Mouse (Mus musculus): ENCODE data around the gene Cmss1. TPM values are rescaled to one million over a fixed set of nuclear protein-coding genes. Genes with fewer than 3 reads are reported as not detected.

Gene Cmss1
- total and polyA plus RNA-seq, 2 experiments from 2014 or later = 17.0 to 50.3 TPM

DNA sequence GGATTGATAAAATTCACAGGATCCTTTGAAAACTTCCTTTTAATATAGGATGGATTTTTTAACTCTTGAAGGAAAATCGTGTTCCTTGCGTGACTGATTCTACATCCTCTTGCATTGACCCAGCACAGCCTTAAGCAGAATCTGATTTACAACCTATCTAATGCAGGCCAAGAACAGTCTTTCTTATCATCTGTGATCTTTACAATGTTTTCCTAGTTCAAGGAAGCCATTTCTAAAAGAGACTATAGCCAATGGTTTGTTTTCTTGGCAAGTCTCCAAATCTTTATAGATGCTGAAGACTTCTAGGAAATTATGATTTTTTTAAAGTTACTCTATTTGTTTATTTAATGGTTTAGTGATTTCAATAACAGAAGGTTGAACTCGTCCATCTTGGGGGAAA is 234.5 kb downstream of the Cmss1 start:
- Histone ChIP-seq H3K9ac (replicated peaks; ENCODE audit: low read depth, low read length) (no peak overlapping the region), H3K36me3 (replicated peaks; ENCODE audit: control insufficient read depth, insufficient read depth, low read length) (no peaks in the 10 kb centered on the region), H3K27me3 (ENCODE audit: control insufficient read depth, insufficient read depth, low read length) (no peaks in the 10 kb centered on the region), H3K4me2 (ENCODE audit: low read depth, low read length) (no peak overlapping the region), H3K4me3 (ENCODE audit: low read depth, low read length) (no peak overlapping the region), H3K9me3 (replicated peaks; ENCODE audit: control insufficient read depth, low read length) (no peaks in the 10 kb centered on the region), H3K4me1 (ENCODE audit: control insufficient read depth, insufficient read depth) (peaks cover 6% of the 10 kb centered on the region), H3K27ac (ENCODE audit: low read depth) (no peak overlapping the region)
- WGBS = 83% methylated on average over 3 of the region's 3 CpGs
- no peak for DNase-seq (ENCODE audit: low spot score)
- TF ChIP-seq CTCF (IDR thresholded peaks at IDR 0.05; ENCODE audit: low read depth) (no peak), EP300 (IDR thresholded peaks at IDR 0.05; ENCODE audit: low read depth) (no peak)
- no peak for ATAC-seq (ENCODE audit: insufficient read depth, low read depth)

DNA sequence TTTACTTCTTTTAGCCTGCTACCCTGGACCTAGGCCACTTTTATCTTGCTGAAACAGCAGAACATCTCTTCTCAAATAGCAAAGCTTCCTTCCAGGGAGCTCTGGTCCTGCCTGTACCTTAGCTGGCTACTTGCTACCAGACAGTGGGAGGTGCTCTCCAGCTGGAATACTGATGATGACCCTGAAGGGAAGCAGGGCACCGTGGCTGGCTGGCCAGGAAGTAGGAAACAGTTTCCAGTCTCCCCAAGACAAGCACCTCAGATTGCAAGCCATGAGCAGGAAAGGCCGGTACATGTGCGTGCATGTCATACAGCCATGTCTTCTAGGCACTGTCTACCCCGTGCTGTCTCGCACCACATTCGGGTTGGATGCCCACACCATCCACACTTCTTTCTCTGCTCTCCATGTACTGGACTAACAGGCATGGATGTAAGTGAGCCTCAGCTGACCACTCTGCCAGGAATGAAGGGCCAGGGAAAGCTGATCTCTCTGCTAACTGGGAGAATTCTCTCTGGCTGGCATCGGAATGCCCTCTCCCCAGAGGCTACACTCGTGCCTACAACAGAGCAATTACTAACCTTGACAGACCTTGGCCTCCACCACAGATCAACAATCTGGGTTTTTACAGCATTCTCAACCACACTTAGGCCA is 236.7 kb downstream of the Cmss1 start:
- no peaks in the 10 kb centered on the region for H3K27me3 ChIP-seq (ENCODE audit: control insufficient read depth, insufficient read depth, low read length)
- no peak overlapping the region for H3K4me3 ChIP-seq (ENCODE audit: low read depth, low read length)
- TF ChIP-seq EP300 (IDR thresholded peaks at IDR 0.05; ENCODE audit: low read depth) = no peak
- TF ChIP-seq CTCF (IDR thresholded peaks at IDR 0.05; ENCODE audit: low read depth) = no peak
- peaks cover 6% of the 10 kb centered on the region for H3K4me1 ChIP-seq (ENCODE audit: control insufficient read depth, insufficient read depth)
- DNase-seq (ENCODE audit: low spot score) (no peak), ATAC-seq (ENCODE audit: insufficient read depth, low read depth) (peak; percentile 66)
- 62% methylated on average over 8 of the region's 8 CpGs for WGBS
- H3K4me2 ChIP-seq (ENCODE audit: low read depth, low read length) = no peak overlapping the region
- no peak overlapping the region for H3K27ac ChIP-seq (ENCODE audit: low read depth)
- H3K9ac ChIP-seq (replicated peaks; ENCODE audit: low read depth, low read length) = no peak overlapping the region
- no peaks in the 10 kb centered on the region for H3K9me3 ChIP-seq (replicated peaks; ENCODE audit: control insufficient read depth, low read length)
- H3K36me3 ChIP-seq (replicated peaks; ENCODE audit: control insufficient read depth, insufficient read depth, low read length) = no peaks in the 10 kb centered on the region

DNA sequence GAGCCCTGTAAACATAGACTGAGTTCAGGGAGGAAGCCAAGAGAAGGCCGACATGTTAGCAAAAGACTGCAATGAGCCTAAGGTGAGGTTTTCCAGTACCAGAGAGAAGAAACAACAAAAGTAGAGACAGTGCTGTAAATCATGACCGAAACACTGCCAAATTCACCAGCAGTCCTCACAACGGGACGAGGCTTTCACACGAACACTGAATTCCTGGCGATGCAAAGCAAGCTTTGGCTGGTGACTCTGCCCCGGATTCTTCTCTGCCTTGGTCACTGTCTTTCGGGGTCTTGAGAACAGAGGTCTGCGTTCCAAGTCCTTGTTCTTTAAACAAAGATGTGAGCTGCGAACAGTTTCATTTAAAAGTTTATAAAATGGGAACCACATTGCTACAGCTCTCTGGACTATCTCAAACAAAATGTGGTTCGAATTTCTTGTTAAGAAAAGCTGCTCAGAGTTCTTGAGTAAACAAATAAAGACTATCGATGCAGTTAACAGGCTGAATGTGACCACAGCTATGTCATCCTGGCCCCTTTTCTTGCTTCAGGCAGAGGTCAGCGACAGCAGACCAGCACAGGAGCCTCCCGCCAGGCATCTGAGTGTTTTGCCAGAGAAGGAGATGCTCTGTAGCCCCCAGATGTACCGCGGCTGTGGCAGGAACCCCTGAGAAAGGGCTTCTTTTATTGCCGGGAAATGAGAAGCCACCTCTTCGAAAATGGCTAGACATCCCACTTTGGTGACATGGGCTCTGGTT is 239.5 kb downstream of the Cmss1 start:
- Histone ChIP-seq H3K4me1 (ENCODE audit: control insufficient read depth, insufficient read depth) (peaks cover 21% of the 10 kb centered on the region), H3K9ac (replicated peaks; ENCODE audit: low read depth, low read length) (no peak overlapping the region), H3K27me3 (ENCODE audit: control insufficient read depth, insufficient read depth, low read length) (no peaks in the 10 kb centered on the region), H3K36me3 (replicated peaks; ENCODE audit: control insufficient read depth, insufficient read depth, low read length) (no peaks in the 10 kb centered on the region), H3K27ac (ENCODE audit: low read depth) (no peak overlapping the region), H3K4me3 (ENCODE audit: low read depth, low read length) (no peak overlapping the region), H3K4me2 (ENCODE audit: low read depth, low read length) (no peak overlapping the region), H3K9me3 (replicated peaks; ENCODE audit: control insufficient read depth, low read length) (no peaks in the 10 kb centered on the region)
- no peak for DNase-seq (ENCODE audit: low spot score)
- no peak for ATAC-seq (ENCODE audit: insufficient read depth, low read depth)
- 70% methylated on average over 18 of the region's 18 CpGs for WGBS
- TF ChIP-seq CTCF (IDR thresholded peaks at IDR 0.05; ENCODE audit: low read depth) (no peak), EP300 (IDR thresholded peaks at IDR 0.05; ENCODE audit: low read depth) (no peak)

DNA sequence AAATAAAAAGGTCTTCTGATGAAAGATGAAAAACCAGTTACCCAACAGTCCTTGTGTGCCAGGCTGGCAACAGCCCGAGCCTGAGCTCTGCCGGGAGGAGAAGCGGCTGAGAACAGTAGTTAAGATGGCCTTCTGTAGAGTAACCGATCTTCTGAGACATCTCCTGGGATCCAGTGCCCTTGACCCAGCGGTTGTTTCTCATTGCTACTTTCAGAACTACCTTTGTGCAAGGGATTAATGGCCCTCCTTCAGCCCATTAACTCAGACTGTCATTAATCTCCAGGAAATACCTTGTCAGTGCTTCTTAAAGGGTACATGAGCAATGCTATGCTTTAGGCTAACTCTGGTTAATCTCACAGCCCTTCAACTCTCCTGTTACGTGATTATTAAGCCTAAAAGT is 240.5 kb downstream of the Cmss1 start:
- TF ChIP-seq CTCF (IDR thresholded peaks at IDR 0.05; ENCODE audit: low read depth) (no peak), EP300 (IDR thresholded peaks at IDR 0.05; ENCODE audit: low read depth) (no peak)
- peaks cover 21% of the 10 kb centered on the region for H3K4me1 ChIP-seq (ENCODE audit: control insufficient read depth, insufficient read depth)
- DNase-seq (ENCODE audit: low spot score) = no peak
- H3K9me3 ChIP-seq (replicated peaks; ENCODE audit: control insufficient read depth, low read length) = no peaks in the 10 kb centered on the region
- H3K9ac ChIP-seq (replicated peaks; ENCODE audit: low read depth, low read length) = no peak overlapping the region
- no peak for ATAC-seq (ENCODE audit: insufficient read depth, low read depth)
- 85% methylated on average over 6 of the region's 6 CpGs for WGBS
- H3K36me3 ChIP-seq (replicated peaks; ENCODE audit: control insufficient read depth, insufficient read depth, low read length) = no peaks in the 10 kb centered on the region
- no peak overlapping the region for H3K27ac ChIP-seq (ENCODE audit: low read depth)
- H3K4me3 ChIP-seq (ENCODE audit: low read depth, low read length) = no peak overlapping the region
- no peak overlapping the region for H3K4me2 ChIP-seq (ENCODE audit: low read depth, low read length)
- no peaks in the 10 kb centered on the region for H3K27me3 ChIP-seq (ENCODE audit: control insufficient read depth, insufficient read depth, low read length)

DNA sequence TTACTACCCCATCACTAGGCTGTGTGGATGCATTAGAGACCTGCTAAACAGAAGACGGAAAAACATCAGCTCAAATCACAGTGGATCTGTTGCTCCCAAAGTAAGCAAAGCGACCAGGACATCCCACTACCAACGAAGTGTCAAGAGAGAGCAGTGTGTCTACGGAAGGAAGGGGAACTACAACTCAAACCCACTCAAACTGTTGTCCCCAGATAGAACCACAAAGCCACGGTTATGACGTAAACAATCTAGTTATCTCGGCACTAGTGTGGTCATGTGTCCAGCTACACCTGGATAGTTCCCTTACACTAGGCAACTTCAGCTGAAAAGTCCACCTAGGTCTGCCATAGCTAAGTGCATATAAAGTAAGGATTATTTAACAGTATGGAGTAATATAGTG is 242.2 kb downstream of the Cmss1 start:
- Histone ChIP-seq H3K4me1 (ENCODE audit: control insufficient read depth, insufficient read depth) (peaks cover 15% of the 10 kb centered on the region), H3K9ac (replicated peaks; ENCODE audit: low read depth, low read length) (no peak overlapping the region), H3K4me2 (ENCODE audit: low read depth, low read length) (no peak overlapping the region), H3K27me3 (ENCODE audit: control insufficient read depth, insufficient read depth, low read length) (no peaks in the 10 kb centered on the region), H3K4me3 (ENCODE audit: low read depth, low read length) (no peak overlapping the region), H3K36me3 (replicated peaks; ENCODE audit: control insufficient read depth, insufficient read depth, low read length) (no peaks in the 10 kb centered on the region), H3K9me3 (replicated peaks; ENCODE audit: control insufficient read depth, low read length) (no peaks in the 10 kb centered on the region), H3K27ac (ENCODE audit: low read depth) (no peak overlapping the region)
- no peak for TF ChIP-seq CTCF (IDR thresholded peaks at IDR 0.05; ENCODE audit: low read depth)
- TF ChIP-seq EP300 (IDR thresholded peaks at IDR 0.05; ENCODE audit: low read depth) = no peak
- ATAC-seq (ENCODE audit: insufficient read depth, low read depth) (no peak), DNase-seq (ENCODE audit: low spot score) (no peak)
- WGBS = 69% methylated on average over 7 of the region's 7 CpGs
